Mouse (Mus musculus) R1 (cell line): ENCODE measurements around the gene Trp53tg5.

Source experiments
- DNase-seq: peaks from one replicate; pipeline ENCODE4 v3.0.0-alpha.2; 2018; ENCODE audit warnings: low read depth, low spot score

Trp53tg5 gene

GRCm38 (mm10) chr2:164449341-164450042 is 24.0 kb downstream of the Trp53tg5 start:
- DNase-seq: no peak

GRCm38 (mm10) chr2:164448921-164449320 is 24.6 kb downstream of the Trp53tg5 start:
- DNase-seq: no peak

- no peak for DNase-seq
These were observed 25.4 kb downstream of the Trp53tg5 start for GRCm38 (mm10) chr2:164448140-164448539.

- DNase-seq: no peak
These were observed 27.4 kb downstream of the Trp53tg5 start for GRCm38 (mm10) chr2:164446086-164446469.

GRCm38 (mm10) chr2:164445399-164446085 is 28.0 kb downstream of the Trp53tg5 start:
- no peak for DNase-seq

GRCm38 (mm10) chr2:164444701-164445100 is 28.8 kb downstream of the Trp53tg5 start:
- DNase-seq: no peak

GRCm38 (mm10) chr2:164443460-164444000 is 30.0 kb downstream of the Trp53tg5 start, which contains the start of gene Sdc4:
TSS of gene Sdc4 (minus strand) at chr2:164443887.
- no peak for DNase-seq

- DNase-seq: peak; percentile 86
These were observed 30.5 kb downstream of the Trp53tg5 start for GRCm38 (mm10) chr2:164443051-164443437.

GRCm38 (mm10) chr2:164442315-164443050 is 31.0 kb downstream of the Trp53tg5 start:
- DNase-seq: no peak

GRCm38 (mm10) chr2:164441731-164442130 is 31.8 kb downstream of the Trp53tg5 start:
- DNase-seq: no peak

- DNase-seq: no peak
These were observed 32.4 kb downstream of the Trp53tg5 start for GRCm38 (mm10) chr2:164441155-164441554.

- DNase-seq: no peak
These were observed 33.2 kb downstream of the Trp53tg5 start for GRCm38 (mm10) chr2:164440314-164440713.

GRCm38 (mm10) chr2:164439001-164439421 is 34.5 kb downstream of the Trp53tg5 start:
- no peak for DNase-seq

- no peak for DNase-seq
These were observed 35.3 kb downstream of the Trp53tg5 start for GRCm38 (mm10) chr2:164438257-164438656.

GRCm38 (mm10) chr2:164437710-164438109 is 35.8 kb downstream of the Trp53tg5 start:
- no peak for DNase-seq

- no peak for DNase-seq
These were observed 36.6 kb downstream of the Trp53tg5 start for GRCm38 (mm10) chr2:164436961-164437360.

GRCm38 (mm10) chr2:164436215-164436913 is 37.2 kb downstream of the Trp53tg5 start:
- no peak for DNase-seq

GRCm38 (mm10) chr2:164435216-164436090 is 38.1 kb downstream of the Trp53tg5 start:
- peak; percentile 61 for DNase-seq

GRCm38 (mm10) chr2:164434681-164435080 is 38.8 kb downstream of the Trp53tg5 start:
- no peak for DNase-seq

- DNase-seq: peak; percentile 56
These were observed 40.1 kb downstream of the Trp53tg5 start for GRCm38 (mm10) chr2:164433278-164433895.
